Mouse (Mus musculus) kidney, adult 2 months (tissue): ENCODE measurements around the gene Eno2. TPM values are rescaled to one million over a fixed set of nuclear protein-coding genes. Genes with fewer than 3 reads are reported as not detected.

ENCODE experiments used
- DNase-seq: peaks from one replicate; pipeline ENCODE4 v3.0.0; 2021
- H3K27ac ChIP-seq: fragments of 200-500 bp; 2 replicates; pipeline ENCODE4 v1.5.1; 2012; ENCODE audit warnings: low read depth, low read length, control low read depth, inconsistent platforms; ENCODE audit not compliant: insufficient read depth
- H3K27me3 ChIP-seq: fragments of 200-500 bp; replicated peaks from 2 replicates; pipeline ENCODE4 v1.6.1; 2012; ENCODE audit warnings: mild to moderate bottlenecking, moderate library complexity, low read length, inconsistent platforms; ENCODE audit not compliant: control insufficient read depth, insufficient read depth
- H3K36me3 ChIP-seq: fragments of 200-500 bp; 2 replicates; pipeline ENCODE4 v1.6.1; 2012; ENCODE audit warnings: mild to moderate bottlenecking, moderate library complexity, low read length, inconsistent platforms; ENCODE audit not compliant: control insufficient read depth, insufficient read depth
- H3K4me1 ChIP-seq: fragments of 200-500 bp; 2 replicates; pipeline ENCODE4 v1.6.1; 2011; ENCODE audit warnings: low read length; ENCODE audit not compliant: control insufficient read depth, insufficient read depth
- H3K4me3 ChIP-seq: fragments of 200-500 bp; 2 replicates; pipeline ENCODE4 v1.5.1; 2011; ENCODE audit warnings: mild to moderate bottlenecking, low read depth, low read length, control low read depth; ENCODE audit not compliant: insufficient read depth
- CTCF ChIP-seq: fragments of 200-500 bp; conservative IDR thresholded peaks from 2 replicates; pipeline ENCODE4 v1.5.1; 2011; ENCODE audit warnings: low read depth, mild to moderate bottlenecking, control low read depth, low read length, moderate library complexity, mixed read lengths; ENCODE audit not compliant: insufficient read depth, insufficient read length
- POLR2A ChIP-seq: fragments of 200-500 bp; IDR thresholded peaks from one replicate; pipeline ENCODE4 v1.6.1; 2011; ENCODE audit warnings: low read depth, low read length, control low read depth
- WGBS: fragments of 180-500 bp; shearing (Covaris S2); methylation state at CpG from one replicate; pipeline ENCODE4 v1.1.7; 2018; 5-methylcytosine and 5-hydroxymethylcytosine counted together
- polyA plus RNA-seq: library from polyadenylated mRNA; depleted of rRNA; stranded (reverse); fragments of >200 nt; gene quantifications from 2 replicates; pipeline ENCODE4 v1.2.3, GENCODE M21; 2012

Gene Eno2
- polyA plus RNA-seq, 1 experiment = 3.2 TPM

GRCm38 (mm10) chr6:124779984-124780416 is 10.5 kb upstream of the Eno2 start:
- no peak for TF ChIP-seq POLR2A
- TF ChIP-seq CTCF = no peak
- Histone ChIP-seq H3K4me3 (peak overlapping the region; percentile 54), H3K27ac (no peak overlapping the region), H3K27me3 (no peaks in the 10 kb centered on the region), H3K36me3 (no peaks in the 10 kb centered on the region), H3K4me1 (no peaks in the 10 kb centered on the region; the same call in 1 of the 2 replicates)
- 11% methylated on average over 10 of the region's 10 CpGs for WGBS
- DNase-seq = no peak

GRCm38 (mm10) chr6:124779222-124779983 is 9.9 kb upstream of the Eno2 start, which contains the start of gene Lrrc23:
TSS of gene Lrrc23 (minus strand) at chr6:124779727.
- no peak within 1 kb of the TSS for H3K27ac ChIP-seq
- TF ChIP-seq CTCF (no peak), POLR2A (no peak)
- no peaks in the 10 kb centered on the region for H3K27me3 ChIP-seq
- H3K4me3 ChIP-seq = peak within 1 kb of the TSS; percentile 54
- peak; percentile 68 for DNase-seq
- 3% methylated on average over 23 of the region's 23 CpGs for WGBS
- H3K36me3 ChIP-seq = no peaks in the 10 kb centered on the region
- no peaks in the 10 kb centered on the region; the same call in 1 of the 2 replicates for H3K4me1 ChIP-seq

- no peak for TF ChIP-seq CTCF
- TF ChIP-seq POLR2A = no peak
- DNase-seq = no peak
Measured at GRCm38 (mm10) chr6:124770511-124770910, 1.0 kb upstream of the Eno2 start.

GRCm38 (mm10) chr6:124770013-124770412 is 540 bp upstream of the Eno2 start:
- Histone ChIP-seq H3K27me3 (no peaks in the 10 kb centered on the region), H3K36me3 (no peaks in the 10 kb centered on the region), H3K4me1 (0 out of 2 replicates have a peak, but pooled peaks cover 3% of the 10 kb centered on the region), H3K4me3 (no peak overlapping the region), H3K27ac (no peak overlapping the region)
- no peak for DNase-seq
- 69% methylated on average over 7 of the region's 7 CpGs for WGBS
- no peak for TF ChIP-seq POLR2A
- TF ChIP-seq CTCF = no peak

More at GRCm38 (mm10) chr6:124770511-124770910, 1.0 kb upstream of the Eno2 start:
- WGBS = 93% methylated on average over 15 of the region's 15 CpGs
- Histone ChIP-seq H3K4me3 (no peak overlapping the region), H3K4me1 (0 out of 2 replicates have a peak, but pooled peaks cover 3% of the 10 kb centered on the region), H3K27ac (no peak overlapping the region), H3K27me3 (no peaks in the 10 kb centered on the region), H3K36me3 (no peaks in the 10 kb centered on the region)

DNA sequence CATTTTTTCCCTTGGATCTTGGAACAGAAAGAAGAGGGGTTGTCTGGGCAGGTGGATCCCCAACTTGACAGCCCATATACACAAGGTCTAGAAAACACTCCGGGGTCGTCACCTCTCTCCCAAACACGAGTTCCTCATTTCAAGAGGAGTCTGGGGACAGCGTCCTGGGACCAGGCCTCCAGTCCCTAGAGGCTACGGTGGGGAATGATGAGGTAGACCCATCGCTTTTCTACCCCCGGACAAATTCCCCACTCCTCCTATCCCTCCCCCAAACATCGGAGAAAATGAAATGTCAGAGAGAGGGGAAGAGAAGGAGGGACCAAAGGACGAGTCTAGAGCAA is 799 bp downstream of the Eno2 start:
- 29% methylated on average over 9 of the region's 9 CpGs for WGBS
- DNase-seq = no peak
- Histone ChIP-seq H3K36me3 (no peaks in the 10 kb centered on the region), H3K27ac (no peak overlapping the region), H3K27me3 (no peaks in the 10 kb centered on the region), H3K4me1 (0 out of 2 replicates have a peak, but pooled peaks cover 3% of the 10 kb centered on the region), H3K4me3 (peak overlapping the region; percentile 49; the same call in 1 of the 2 replicates)
- no peak for TF ChIP-seq CTCF
- no peak for TF ChIP-seq POLR2A

- 0 out of 2 replicates have a peak, but pooled peaks cover 3% of the 10 kb centered on the region for H3K4me1 ChIP-seq
- no peaks in the 10 kb centered on the region for H3K36me3 ChIP-seq
- TF ChIP-seq POLR2A (no peak), CTCF (no peak)
- no peaks in the 10 kb centered on the region for H3K27me3 ChIP-seq
- 59% methylated on average over 19 of the region's 19 CpGs for WGBS
- no peak overlapping the region for H3K27ac ChIP-seq
- DNase-seq = no peak
- H3K4me3 ChIP-seq = no peak overlapping the region
Measured at GRCm38 (mm10) chr6:124767920-124768703, 1.4 kb downstream of the Eno2 start.

GRCm38 (mm10) chr6:124767536-124767919 is 1.9 kb downstream of the Eno2 start:
- 0 out of 2 replicates have a peak, but pooled peaks cover 3% of the 10 kb centered on the region for H3K4me1 ChIP-seq
- no peak overlapping the region for H3K27ac ChIP-seq
- 67% methylated on average over 4 of the region's 4 CpGs for WGBS
- TF ChIP-seq POLR2A = no peak
- TF ChIP-seq CTCF = no peak
- no peaks in the 10 kb centered on the region for H3K27me3 ChIP-seq
- H3K36me3 ChIP-seq = no peaks in the 10 kb centered on the region
- no peak for DNase-seq
- no peak overlapping the region for H3K4me3 ChIP-seq
